Mouse (Mus musculus) hindlimb bud, embryonic 11.5 days (tissue): ENCODE results near the gene Mpped2.

Source experiments
- DNase-seq: peaks from one replicate; pipeline ENCODE4 v3.0.0-alpha.2; 2012; ENCODE audit warnings: low read depth, low spot score; ENCODE audit errors: extremely low spot score

Gene Mpped2

GRCm38 (mm10) chr2:106854758-106855157 lies 161.7 kb downstream of the Mpped2 start:
- DNase-seq, result no peak

GRCm38 (mm10) chr2:106855184-106855583 lies 162.1 kb downstream of the Mpped2 start:
- no peak for DNase-seq

- DNase-seq, result no peak
Observed at GRCm38 (mm10) chr2:106855623-106856350, 162.7 kb downstream of the Mpped2 start.

- no peak for DNase-seq
Observed at GRCm38 (mm10) chr2:106856361-106856961, 163.4 kb downstream of the Mpped2 start.

GRCm38 (mm10) chr2:106857258-106857657 lies 164.2 kb downstream of the Mpped2 start:
- no peak for DNase-seq

GRCm38 (mm10) chr2:106857711-106858110 lies 164.6 kb downstream of the Mpped2 start:
- DNase-seq, result no peak

GRCm38 (mm10) chr2:106860856-106861679 lies 168.0 kb downstream of the Mpped2 start:
- no peak for DNase-seq

- DNase-seq, result no peak
Observed at GRCm38 (mm10) chr2:106863050-106863653, 170.1 kb downstream of the Mpped2 start.

- DNase-seq, result no peak
Observed at GRCm38 (mm10) chr2:106865148-106865786, 172.2 kb downstream of the Mpped2 start.

GRCm38 (mm10) chr2:106866303-106866702 lies 173.2 kb downstream of the Mpped2 start:
- no peak for DNase-seq

GRCm38 (mm10) chr2:106870886-106871285 lies 177.8 kb downstream of the Mpped2 start:
- no peak for DNase-seq

GRCm38 (mm10) chr2:106873166-106873565 lies 180.1 kb downstream of the Mpped2 start:
- no peak for DNase-seq

- no peak for DNase-seq
Observed at GRCm38 (mm10) chr2:106883390-106883789, 190.3 kb downstream of the Mpped2 start.

GRCm38 (mm10) chr2:106888174-106888573 lies 195.1 kb downstream of the Mpped2 start:
- DNase-seq, result no peak

- no peak for DNase-seq
Observed at GRCm38 (mm10) chr2:106889297-106890000, 196.4 kb downstream of the Mpped2 start.

GRCm38 (mm10) chr2:106893376-106893775 lies 200.3 kb downstream of the Mpped2 start:
- DNase-seq, result no peak

- DNase-seq, result no peak
Observed at GRCm38 (mm10) chr2:106895326-106896023, 202.4 kb downstream of the Mpped2 start.

- no peak for DNase-seq
Observed at GRCm38 (mm10) chr2:106896024-106896384, 202.9 kb downstream of the Mpped2 start.

GRCm38 (mm10) chr2:106911951-106912480 lies 218.9 kb downstream of the Mpped2 start:
- DNase-seq, result peak; percentile 54
